Mouse (Mus musculus): ENCODE data around the gene Col5a3.

The Col5a3 gene

GRCm38 (mm10) chr9:20747682-20748081, 67.2 kb downstream of the Col5a3 start:
- no peak for DNase-seq (ENCODE audit: low spot score)

GRCm38 (mm10) chr9:20746017-20746660, 68.7 kb downstream of the Col5a3 start, which contains the start of gene Olfm2:
Gene Olfm2, minus strand, starts transcription at chr9:20746349.
- no peak for DNase-seq (ENCODE audit: low spot score)

- DNase-seq (ENCODE audit: low spot score) = no peak
These were observed 69.5 kb downstream of the Col5a3 start for GRCm38 (mm10) chr9:20745129-20745966.

- no peak for DNase-seq (ENCODE audit: low spot score)
These were observed 70.7 kb downstream of the Col5a3 start for GRCm38 (mm10) chr9:20743946-20744738.

GRCm38 (mm10) chr9:20740407-20740806, 74.5 kb downstream of the Col5a3 start:
- peak; percentile 87 for DNase-seq (ENCODE audit: low spot score)

- DNase-seq (ENCODE audit: low spot score) = no peak
These were observed 76.4 kb downstream of the Col5a3 start for GRCm38 (mm10) chr9:20738251-20738999.

- DNase-seq (ENCODE audit: low spot score) = no peak
These were observed 77.6 kb downstream of the Col5a3 start for GRCm38 (mm10) chr9:20737227-20737626.

- DNase-seq (ENCODE audit: low spot score) = no peak
These were observed 80.2 kb downstream of the Col5a3 start for GRCm38 (mm10) chr9:20734692-20735091.

GRCm38 (mm10) chr9:20731797-20732196, 83.1 kb downstream of the Col5a3 start:
- no peak for DNase-seq (ENCODE audit: low spot score)

GRCm38 (mm10) chr9:20729451-20729850, 85.4 kb downstream of the Col5a3 start:
- DNase-seq (ENCODE audit: low spot score) = no peak

- peak; percentile 65 for DNase-seq (ENCODE audit: low spot score)
These were observed 87.2 kb downstream of the Col5a3 start for GRCm38 (mm10) chr9:20727601-20728113.

- DNase-seq (ENCODE audit: low spot score) = no peak
These were observed 87.8 kb downstream of the Col5a3 start for GRCm38 (mm10) chr9:20726859-20727600.

GRCm38 (mm10) chr9:20726134-20726858, 88.6 kb downstream of the Col5a3 start:
- no peak for DNase-seq (ENCODE audit: low spot score)

- DNase-seq (ENCODE audit: low spot score) = no peak
These were observed 93.3 kb downstream of the Col5a3 start for GRCm38 (mm10) chr9:20721582-20721981.
